Mouse (Mus musculus) CH12.LX (cell line): Measurements from ENCODE around the gene Zfp287. TPM values are rescaled to one million over a fixed set of nuclear protein-coding genes. Genes with fewer than 3 reads are reported as not detected.

Experiments used
- DNase-seq: peaks from one replicate; pipeline ENCODE4 v3.0.0-alpha.2; 2013; ENCODE audit errors: extremely low read depth
- H3K27ac ChIP-seq: 2 replicates; pipeline ENCODE4 v1.5.1; 2012; ENCODE audit warnings: low read depth, mild to moderate bottlenecking, control low read depth, moderate library complexity; ENCODE audit not compliant: insufficient read depth
- H3K27me3 ChIP-seq: replicated peaks from 2 replicates; pipeline ENCODE3; 2012; ENCODE audit warnings: inconsistent platforms
- H3K36me3 ChIP-seq, 2 experiments: replicated peaks in 1 of 2; 2 replicates each; pipeline versions ENCODE3 to v1.6.1; 2012; ENCODE audit warnings: inconsistent platforms in 1 of 2, low read length in 1 of 2, mild to moderate bottlenecking in 1 of 2, mixed read lengths in 1 of 2, moderate library complexity in 1 of 2; ENCODE audit not compliant: control insufficient read depth in 1 of 2, insufficient read depth in 1 of 2
- H3K4me1 ChIP-seq, 2 experiments: 2 replicates each; pipeline ENCODE4 v1.6.1; 2012; ENCODE audit warnings: inconsistent platforms in 1 of 2, moderate library complexity in 1 of 2; ENCODE audit not compliant: insufficient read depth in 2 of 2, control insufficient read depth in 1 of 2
- H3K4me2 ChIP-seq: 2 replicates; pipeline ENCODE4 v1.6.1; 2012; ENCODE audit warnings: low read depth, mild to moderate bottlenecking, control low read depth; ENCODE audit not compliant: poor library complexity, insufficient read depth, severe bottlenecking
- H3K4me3 ChIP-seq, 3 experiments: fragments of 150-350 bp in 1 of 3; sonication (generic) in 1 of 3; replicated peaks in 1 of 3; 2 replicates each; pipeline versions ENCODE3 to v1.5.1; 2011 to 2012; ENCODE audit warnings: low read depth in 2 of 3, low read length in 2 of 3, mild to moderate bottlenecking in 2 of 3, moderate library complexity in 2 of 3, control low read depth in 1 of 3, improper control_type of control experiment in 1 of 3, inconsistent platforms in 1 of 3, mixed read lengths in 1 of 3; ENCODE audit not compliant: poor library complexity in 1 of 3
- H3K79me2 ChIP-seq: replicated peaks from 2 replicates; pipeline ENCODE4 v1.6.1; 2012; ENCODE audit warnings: mild to moderate bottlenecking, moderate library complexity; ENCODE audit not compliant: control insufficient read depth, poor library complexity, insufficient read depth, severe bottlenecking; ENCODE audit errors: extremely low read depth
- H3K9ac ChIP-seq: 2 replicates; pipeline ENCODE4 v1.6.1; 2012; ENCODE audit warnings: low read depth, mild to moderate bottlenecking, control low read depth, moderate library complexity; ENCODE audit not compliant: insufficient read depth
- H3K9me3 ChIP-seq: replicated peaks from 2 replicates; pipeline ENCODE3; 2012; ENCODE audit warnings: low read length, inconsistent platforms, mixed read lengths
- BHLHE40 ChIP-seq: IDR thresholded peaks from 2 replicates; pipeline ENCODE4 v1.6.1; 2011; ENCODE audit warnings: mild to moderate bottlenecking, low read depth, low read length, improper control_type of control experiment
- CHD1 ChIP-seq: IDR thresholded peaks from 2 replicates; pipeline ENCODE4 v1.6.1; 2012; ENCODE audit warnings: low read depth, low read length, improper control_type of control experiment, inconsistent platforms
- CHD2 ChIP-seq: IDR thresholded peaks from 2 replicates; pipeline ENCODE4 v1.6.1; 2011; ENCODE audit warnings: low read length, improper control_type of control experiment
- CTCF ChIP-seq, 2 experiments: IDR thresholded peaks in 1 of 2; conservative IDR thresholded peaks in 1 of 2; 2 replicates each; pipeline ENCODE4 v1.5.1; 2011 to 2012; ENCODE audit warnings: low read depth in 2 of 2, low read length in 2 of 2, improper control_type of control experiment in 1 of 2, inconsistent platforms in 1 of 2, mild to moderate bottlenecking in 1 of 2, moderate library complexity in 1 of 2
- ELF1 ChIP-seq: IDR thresholded peaks from 2 replicates; pipeline ENCODE4 v1.6.1; 2014; ENCODE audit warnings: low read depth, mild to moderate bottlenecking, inconsistent platforms, low read length, improper control_type of control experiment
- EP300 ChIP-seq: IDR thresholded peaks from 2 replicates; pipeline ENCODE4 v1.6.1; 2011; ENCODE audit warnings: low read length, improper control_type of control experiment
- GABPA ChIP-seq: IDR thresholded peaks from 2 replicates; pipeline ENCODE4 v1.6.1; 2012; ENCODE audit warnings: low read depth, low read length, improper control_type of control experiment, inconsistent platforms; ENCODE audit not compliant: insufficient replicate concordance
- IRF4 ChIP-seq: IDR thresholded peaks from 2 replicates; pipeline ENCODE4 v1.6.1; 2014; ENCODE audit warnings: low read depth, mild to moderate bottlenecking, inconsistent platforms, low read length, improper control_type of control experiment
- JUN ChIP-seq: IDR thresholded peaks from 2 replicates; pipeline ENCODE4 v1.6.1; 2011; ENCODE audit warnings: low read depth, mild to moderate bottlenecking, low read length, improper control_type of control experiment, moderate library complexity; ENCODE audit not compliant: insufficient read depth
- JUND ChIP-seq: conservative IDR thresholded peaks from 2 replicates; pipeline ENCODE4 v1.6.1; 2011; ENCODE audit warnings: low read depth, low read length, improper control_type of control experiment
- KAT2A ChIP-seq: IDR thresholded peaks from 2 replicates; pipeline ENCODE4 v1.6.1; 2012; ENCODE audit warnings: low read length, improper control_type of control experiment, inconsistent platforms; ENCODE audit not compliant: insufficient replicate concordance
- MAFK ChIP-seq: IDR thresholded peaks from 2 replicates; pipeline ENCODE4 v1.6.1; 2011; ENCODE audit warnings: low read length, improper control_type of control experiment; ENCODE audit not compliant: insufficient replicate concordance
- MAZ ChIP-seq: IDR thresholded peaks from 2 replicates; pipeline ENCODE4 v1.6.1; 2012; ENCODE audit warnings: low read depth, mild to moderate bottlenecking, inconsistent platforms, low read length, improper control_type of control experiment, moderate library complexity
- MYC ChIP-seq: IDR thresholded peaks from 2 replicates; pipeline ENCODE4 v1.6.1; 2011; ENCODE audit warnings: low read depth, mild to moderate bottlenecking, improper control_type of control experiment, low read length
- NELFE ChIP-seq: IDR thresholded peaks from 2 replicates; pipeline ENCODE4 v1.6.1; 2011; ENCODE audit warnings: low read depth, low read length, improper control_type of control experiment
- NRF1 ChIP-seq: IDR thresholded peaks from 2 replicates; pipeline ENCODE4 v1.6.1; 2014; ENCODE audit warnings: low read depth, mild to moderate bottlenecking, inconsistent platforms, low read length, improper control_type of control experiment, moderate library complexity
- POLR2A ChIP-seq: IDR thresholded peaks from 2 replicates; pipeline ENCODE4 v1.6.1; 2011; ENCODE audit warnings: low read depth, mild to moderate bottlenecking, improper control_type of control experiment, low read length
- POLR2AphosphoS2 ChIP-seq: IDR thresholded peaks from 2 replicates; pipeline ENCODE4 v1.6.1; 2011; ENCODE audit warnings: low read depth, low read length, improper control_type of control experiment
- RAD21 ChIP-seq: IDR thresholded peaks from 2 replicates; pipeline ENCODE4 v1.6.1; 2011; ENCODE audit warnings: low read depth, mild to moderate bottlenecking, low read length, improper control_type of control experiment, moderate library complexity
- RCOR1 ChIP-seq: conservative IDR thresholded peaks from 2 replicates; pipeline ENCODE4 v1.6.1; 2012; ENCODE audit warnings: low read depth, mild to moderate bottlenecking, inconsistent platforms, low read length, improper control_type of control experiment
- SIN3A ChIP-seq: IDR thresholded peaks from 2 replicates; pipeline ENCODE4 v1.6.1; 2012; ENCODE audit warnings: low read length, improper control_type of control experiment, inconsistent platforms
- SMC3 ChIP-seq: IDR thresholded peaks from 2 replicates; pipeline ENCODE4 v1.6.1; 2011; ENCODE audit warnings: low read depth, low read length, improper control_type of control experiment
- TBP ChIP-seq: conservative IDR thresholded peaks from 2 replicates; pipeline ENCODE4 v1.6.1; 2011; ENCODE audit warnings: low read depth, low read length, improper control_type of control experiment
- TCF12 ChIP-seq: IDR thresholded peaks from 2 replicates; pipeline ENCODE4 v1.6.1; 2014; ENCODE audit warnings: low read depth, mild to moderate bottlenecking, inconsistent platforms, low read length, improper control_type of control experiment
- UBTF ChIP-seq: IDR thresholded peaks from 2 replicates; pipeline ENCODE4 v1.6.1; 2012; ENCODE audit warnings: low read depth, mild to moderate bottlenecking, inconsistent platforms, low read length, improper control_type of control experiment, moderate library complexity
- USF1 ChIP-seq: IDR thresholded peaks from 2 replicates; pipeline ENCODE4 v1.6.1; 2014; ENCODE audit warnings: low read depth, mild to moderate bottlenecking, inconsistent platforms, low read length, improper control_type of control experiment
- ZC3H11A ChIP-seq: IDR thresholded peaks from 2 replicates; pipeline ENCODE4 v1.6.1; 2012; ENCODE audit warnings: low read depth, mild to moderate bottlenecking, inconsistent platforms, low read length, improper control_type of control experiment
- ZKSCAN1 ChIP-seq: IDR thresholded peaks from 2 replicates; pipeline ENCODE4 v1.6.1; 2012; ENCODE audit warnings: low read depth, inconsistent platforms, low read length, improper control_type of control experiment, borderline replicate concordance
- ZMIZ1 ChIP-seq: IDR thresholded peaks from 2 replicates; pipeline ENCODE4 v1.6.1; 2012; ENCODE audit warnings: low read depth, mild to moderate bottlenecking, inconsistent platforms, low read length, improper control_type of control experiment
- ZNF384 ChIP-seq: IDR thresholded peaks from 2 replicates; pipeline ENCODE4 v1.6.1; 2012; ENCODE audit warnings: low read depth, low read length, improper control_type of control experiment, inconsistent platforms
- dilution Hi-C: fragments of 300-500 bp; cut with MboI; formaldehyde crosslinking; loops from 2 replicates; pipeline ENCODE4 v1.14.3; 2020; ENCODE audit warnings: low sequenced_read_pairs; ENCODE audit not compliant: extremely low pct_unique_long_range_greater_than_20kb, extremely low pct_ligation_motif_present
- in situ Hi-C: fragments of 300-500 bp; cut with MboI; formaldehyde crosslinking; loops from 3 replicates; pipeline ENCODE4 v1.14.3; 2019; ENCODE audit warnings: low sequenced_read_pairs, low pct_ligation_motif_present, low pct_unique_long_range_greater_than_20kb, mixed read lengths
- polyA plus RNA-seq: library from polyadenylated mRNA; unstranded; fragments of >175 nt; gene quantifications from 2 replicates; pipeline ENCODE4 v1.2.1, GENCODE M21; 2012; ENCODE audit warnings: low read depth; ENCODE audit not compliant: insufficient read length
- total RNA-seq, 2 experiments: library from RNA; depleted of rRNA; stranded (reverse); fragments of 300-350 nt in 1 of 2; fragments of >200 nt in 1 of 2; gene quantifications; 2 replicates each; pipeline ENCODE4 v1.2.3; 2012 to 2014

The Zfp287 gene
- total and polyA plus RNA-seq, 3 experiments, result 4.8 to 7.3 (median 5.7) TPM

DNA sequence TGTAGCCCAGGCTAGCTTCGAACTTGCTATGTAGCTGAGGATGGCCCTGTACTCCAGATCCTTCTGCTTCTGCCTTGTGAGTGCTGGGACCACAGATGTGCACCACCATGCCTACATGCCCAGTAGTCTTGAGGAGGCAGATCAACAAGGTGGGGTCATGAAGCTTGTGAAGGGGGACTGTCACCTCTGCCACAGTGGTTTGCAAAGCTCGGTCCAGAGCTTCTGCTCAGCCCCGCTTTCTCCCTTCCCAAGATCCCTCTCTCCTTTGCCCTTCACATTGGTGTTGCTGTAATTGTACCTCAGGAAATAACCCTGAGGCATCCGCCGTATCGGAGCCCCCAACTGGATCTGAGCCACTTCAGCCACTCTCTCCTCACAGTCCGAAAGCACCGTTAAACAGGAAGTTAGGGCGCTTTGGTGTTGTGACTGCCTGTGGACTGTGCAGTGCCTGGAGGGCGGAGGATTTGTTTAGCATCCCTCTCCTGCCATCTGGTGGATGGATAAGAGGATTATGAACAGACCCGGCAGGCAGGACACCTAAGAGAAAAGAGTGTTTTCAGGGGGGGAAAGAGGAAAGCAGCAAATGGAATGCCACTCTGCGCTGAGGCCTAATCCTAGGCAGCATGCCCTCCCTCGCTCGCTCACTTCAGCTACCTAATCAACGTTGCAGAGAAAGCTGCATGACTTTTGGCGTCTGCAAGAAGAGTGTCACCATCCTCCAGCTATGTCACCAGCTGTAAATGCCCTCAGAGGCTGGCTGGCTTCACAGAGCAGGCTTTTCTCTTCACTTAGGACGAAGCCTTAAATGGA, 56.0 kb downstream of the Zfp287 start:
- no peaks in the 10 kb centered on the region for H3K9me3 ChIP-seq
- in situ Hi-C loops, result loop anchor here (5.0 kb wide), 1 partner anchor 63 kb away; no protein-coding TSS in a partner anchor
- peak overlapping the region; percentile 23; the same call in 1 of the 2 replicates for H3K9ac ChIP-seq
- H3K4me1 ChIP-seq, result peaks cover 4 to 19% of the 10 kb centered on the region in 2 experiments; a peak in 3 of 4 replicates
- peak; percentile 92 for DNase-seq
- peak overlapping the region in 1 of 3 experiments; percentile 2 for H3K4me3 ChIP-seq
- TF ChIP-seq CHD1, result no peak
- no peak for TF ChIP-seq ZNF384
- no peak for TF ChIP-seq EP300
- no peak for TF ChIP-seq RCOR1
- TF ChIP-seq TCF12, result peak; percentile 32; the same call in 1 of the 2 replicates
- no peak for TF ChIP-seq NRF1
- TF ChIP-seq MAFK, result no peak
- peak; percentile 74 for TF ChIP-seq ZC3H11A
- TF ChIP-seq CTCF (conservative IDR thresholded peaks at IDR 0.05 in 1 of 2, IDR thresholded peaks at IDR 0.05 in 1 of 2; ENCODE audit: low read depth in 2 of 2, low read length in 2 of 2), result peak; percentile 43 to 96
- TF ChIP-seq POLR2AphosphoS2, result no peak
- peak; percentile 59; the same call in 1 of the 2 replicates for TF ChIP-seq NELFE
- TF ChIP-seq RAD21, result peak; percentile 93
- no peak for TF ChIP-seq USF1
- no peak for TF ChIP-seq JUN
- TF ChIP-seq SMC3, result peak; percentile 97
- peak; percentile 62; the same call in 1 of the 2 replicates for TF ChIP-seq MAZ
- TF ChIP-seq UBTF, result no peak
- peak; percentile 72; the same call in 1 of the 2 replicates for TF ChIP-seq TBP
- no peak for TF ChIP-seq CHD2
- TF ChIP-seq BHLHE40, result peak; percentile 46
- peak; percentile 22 for TF ChIP-seq IRF4
- TF ChIP-seq MYC, result 0 out of 2 replicates have a peak, but pooled peaks have one; percentile 33
- TF ChIP-seq JUND, result no peak
- TF ChIP-seq POLR2A, result peak; percentile 39
- 0 out of 2 replicates have a peak, but pooled peaks have one; percentile 14 for TF ChIP-seq KAT2A
- TF ChIP-seq GABPA, result no peak
- TF ChIP-seq ZKSCAN1, result no peak
- no peak for TF ChIP-seq ZMIZ1
- TF ChIP-seq ELF1, result peak; percentile 86
- TF ChIP-seq SIN3A, result peak; percentile 69; the same call in 1 of the 2 replicates
- TF ChIP-seq, all 38 proteins: peak for 15
- H3K27ac ChIP-seq, result no peak overlapping the region
- no peaks in the 10 kb centered on the region for H3K27me3 ChIP-seq
- H3K36me3 ChIP-seq, result no peaks in the 10 kb centered on the region
- peak overlapping the region; percentile 68; the same call in 1 of the 2 replicates for H3K4me2 ChIP-seq
- H3K79me2 ChIP-seq, result no peaks in the 10 kb centered on the region
- dilution Hi-C loops, result no loop called here
